Mouse (Mus musculus) liver, postnatal 0 days (tissue): ENCODE measurements around the gene Npcd. TPM values are rescaled to one million over a fixed set of nuclear protein-coding genes. Genes with fewer than 3 reads are reported as not detected.

Experiments
- ATAC-seq: fragments of 200-750 bp; cut with Nextera tagmentation; 2 replicates; pipeline ENCODE4 v1.8.0; 2017; ENCODE audit warnings: mild to moderate bottlenecking, moderate library complexity
- DNase-seq: peaks from one replicate; pipeline ENCODE4 v3.0.0-alpha.2; 2016
- H3K27ac ChIP-seq: fragments of 300-500 bp; sonication (generic); 2 replicates; pipeline ENCODE4 v1.5.1; 2014; ENCODE audit warnings: antibody characterized with exemption, moderate library complexity, mild to moderate bottlenecking, low read depth
- H3K27me3 ChIP-seq: fragments of 300-500 bp; sonication (generic); 2 replicates; pipeline ENCODE4 v1.6.1; 2014; ENCODE audit warnings: low read length, control low read depth, mixed read lengths; ENCODE audit not compliant: insufficient read depth
- H3K36me3 ChIP-seq: fragments of 300-500 bp; sonication (generic); replicated peaks from 2 replicates; pipeline ENCODE4 v1.6.1; 2014; ENCODE audit warnings: mild to moderate bottlenecking, control low read depth, low read length, moderate library complexity, mixed read lengths; ENCODE audit not compliant: insufficient read depth
- H3K4me1 ChIP-seq: fragments of 300-500 bp; sonication (generic); 2 replicates; pipeline ENCODE4 v1.6.1; 2014; ENCODE audit warnings: antibody characterized with exemption, mild to moderate bottlenecking, control low read depth; ENCODE audit not compliant: insufficient read depth
- H3K4me2 ChIP-seq: fragments of 300-500 bp; sonication (generic); 2 replicates; pipeline ENCODE4 v1.6.1; 2014; ENCODE audit warnings: low read depth, mild to moderate bottlenecking, low read length, moderate library complexity, mixed read lengths
- H3K4me3 ChIP-seq: fragments of 300-500 bp; sonication (generic); 2 replicates; pipeline ENCODE4 v1.5.1; 2014; ENCODE audit warnings: low read depth, low read length
- H3K9ac ChIP-seq: fragments of 300-500 bp; sonication (generic); replicated peaks from 2 replicates; pipeline ENCODE4 v1.6.1; 2014; ENCODE audit warnings: mild to moderate bottlenecking, moderate library complexity
- H3K9me3 ChIP-seq: fragments of 300-500 bp; sonication (generic); 2 replicates; pipeline ENCODE4 v1.6.1; 2016; ENCODE audit warnings: mild to moderate bottlenecking, control low read depth, low read length, mixed read lengths
- CTCF ChIP-seq: sonication (generic); IDR thresholded peaks from 2 replicates; pipeline ENCODE4 v1.5.1; 2016; ENCODE audit warnings: antibody characterized with exemption, low read depth
- EP300 ChIP-seq: IDR thresholded peaks from 2 replicates; pipeline ENCODE4 v1.6.1; 2016; ENCODE audit warnings: antibody characterized with exemption, low read depth, mild to moderate bottlenecking
- whole genome bisulfite sequencing: fragments of 180-500 bp; shearing (Covaris S2); extraction: QIAGEN DNeasy Blood & Tissue Kit; methylation state at CpG from one replicate; pipeline ENCODE4 v1.1.7; 2014; ENCODE audit not compliant: insufficient replicate concordance; 5-methylcytosine and 5-hydroxymethylcytosine counted together
- polyA plus RNA-seq: library from polyadenylated mRNA; unstranded; fragments of >200 nt; fragmentation: Nextera tagmentation; extraction: Ambion mirVana; gene quantifications from 2 replicates; pipeline ENCODE4 v1.2.1, GENCODE M21; 2015

Npcd gene
- polyA plus RNA-seq, 1 experiment from 2014 or later: not detected

GRCm38 (mm10) chr15:79763001-79763400, 71.0 kb downstream of the Npcd start:
- no peak overlapping the region for H3K9ac ChIP-seq
- no peak overlapping the region for H3K27ac ChIP-seq
- TF ChIP-seq CTCF (no peak), EP300 (no peak)
- no peak overlapping the region for H3K4me2 ChIP-seq
- no peaks in the 10 kb centered on the region for H3K27me3 ChIP-seq
- 85% methylated on average over 9 of the region's 9 CpGs for WGBS
- no peak for DNase-seq
- no peak overlapping the region for H3K4me3 ChIP-seq
- ATAC-seq: no peak
- peaks cover 1% of the 10 kb centered on the region; the same call in 1 of the 2 replicates for H3K4me1 ChIP-seq
- H3K36me3 ChIP-seq: no peaks in the 10 kb centered on the region
- H3K9me3 ChIP-seq: no peaks in the 10 kb centered on the region

GRCm38 (mm10) chr15:79760956-79761355, 73.1 kb downstream of the Npcd start:
- peaks cover 9% of the 10 kb centered on the region for H3K4me1 ChIP-seq
- ATAC-seq: no peak
- no peaks in the 10 kb centered on the region for H3K36me3 ChIP-seq
- no peak for DNase-seq
- 73% methylated on average over 6 of the region's 6 CpGs for WGBS
- no peak overlapping the region for H3K9ac ChIP-seq
- H3K27me3 ChIP-seq: no peaks in the 10 kb centered on the region
- no peak overlapping the region for H3K4me2 ChIP-seq
- no peak overlapping the region for H3K27ac ChIP-seq
- TF ChIP-seq CTCF (no peak), EP300 (no peak)
- no peaks in the 10 kb centered on the region for H3K9me3 ChIP-seq
- no peak overlapping the region for H3K4me3 ChIP-seq

- no peak overlapping the region for H3K9ac ChIP-seq
- no peak overlapping the region for H3K4me3 ChIP-seq
- no peaks in the 10 kb centered on the region for H3K9me3 ChIP-seq
- peak overlapping the region; percentile 77 for H3K27ac ChIP-seq
- ATAC-seq (no peak), DNase-seq (no peak)
- H3K36me3 ChIP-seq: no peaks in the 10 kb centered on the region
- H3K4me2 ChIP-seq: no peak overlapping the region
- no peaks in the 10 kb centered on the region for H3K27me3 ChIP-seq
- TF ChIP-seq EP300 (no peak), CTCF (no peak)
- H3K4me1 ChIP-seq: peaks cover 11% of the 10 kb centered on the region
- 66% methylated on average over 3 of the region's 3 CpGs for WGBS
Measured at GRCm38 (mm10) chr15:79757118-79757517, 76.9 kb downstream of the Npcd start.

GRCm38 (mm10) chr15:79755977-79756625, 77.9 kb downstream of the Npcd start:
- no peak overlapping the region for H3K4me3 ChIP-seq
- TF ChIP-seq CTCF (no peak), EP300 (no peak)
- no peak overlapping the region for H3K4me2 ChIP-seq
- no peaks in the 10 kb centered on the region for H3K27me3 ChIP-seq
- no peak for DNase-seq
- 74% methylated on average over 8 of the region's 8 CpGs for WGBS
- no peak overlapping the region for H3K27ac ChIP-seq
- no peaks in the 10 kb centered on the region for H3K36me3 ChIP-seq
- ATAC-seq: no peak
- H3K4me1 ChIP-seq: peaks cover 15% of the 10 kb centered on the region
- H3K9ac ChIP-seq: no peak overlapping the region
- H3K9me3 ChIP-seq: no peaks in the 10 kb centered on the region

GRCm38 (mm10) chr15:79755176-79755575, 78.9 kb downstream of the Npcd start:
- Histone ChIP-seq H3K27ac (no peak overlapping the region), H3K4me2 (no peak overlapping the region)
- ATAC-seq: no peak

GRCm38 (mm10) chr15:79753873-79754272, 80.2 kb downstream of the Npcd start:
- no peak overlapping the region for H3K9ac ChIP-seq
- DNase-seq: no peak
- H3K4me2 ChIP-seq: no peak overlapping the region
- H3K4me1 ChIP-seq: peaks cover 15% of the 10 kb centered on the region
- no peak for ATAC-seq
- TF ChIP-seq EP300: no peak
- no peak for TF ChIP-seq CTCF
- H3K27ac ChIP-seq: no peak overlapping the region
- no peaks in the 10 kb centered on the region for H3K9me3 ChIP-seq
- H3K36me3 ChIP-seq: no peaks in the 10 kb centered on the region
- WGBS: 57% methylated on average over 4 of the region's 4 CpGs
- no peaks in the 10 kb centered on the region for H3K27me3 ChIP-seq
- H3K4me3 ChIP-seq: no peak overlapping the region

More at GRCm38 (mm10) chr15:79755176-79755575, 78.9 kb downstream of the Npcd start:
- 69% methylated on average over 4 of the region's 4 CpGs for WGBS
- TF ChIP-seq CTCF (no peak), EP300 (no peak)
- no peaks in the 10 kb centered on the region for H3K36me3 ChIP-seq
- H3K9me3 ChIP-seq: no peaks in the 10 kb centered on the region
- H3K27me3 ChIP-seq: no peaks in the 10 kb centered on the region
- peaks cover 15% of the 10 kb centered on the region for H3K4me1 ChIP-seq
- H3K9ac ChIP-seq: no peak overlapping the region
- no peak for DNase-seq
- no peak overlapping the region for H3K4me3 ChIP-seq
